In the genomic region with DNA sequence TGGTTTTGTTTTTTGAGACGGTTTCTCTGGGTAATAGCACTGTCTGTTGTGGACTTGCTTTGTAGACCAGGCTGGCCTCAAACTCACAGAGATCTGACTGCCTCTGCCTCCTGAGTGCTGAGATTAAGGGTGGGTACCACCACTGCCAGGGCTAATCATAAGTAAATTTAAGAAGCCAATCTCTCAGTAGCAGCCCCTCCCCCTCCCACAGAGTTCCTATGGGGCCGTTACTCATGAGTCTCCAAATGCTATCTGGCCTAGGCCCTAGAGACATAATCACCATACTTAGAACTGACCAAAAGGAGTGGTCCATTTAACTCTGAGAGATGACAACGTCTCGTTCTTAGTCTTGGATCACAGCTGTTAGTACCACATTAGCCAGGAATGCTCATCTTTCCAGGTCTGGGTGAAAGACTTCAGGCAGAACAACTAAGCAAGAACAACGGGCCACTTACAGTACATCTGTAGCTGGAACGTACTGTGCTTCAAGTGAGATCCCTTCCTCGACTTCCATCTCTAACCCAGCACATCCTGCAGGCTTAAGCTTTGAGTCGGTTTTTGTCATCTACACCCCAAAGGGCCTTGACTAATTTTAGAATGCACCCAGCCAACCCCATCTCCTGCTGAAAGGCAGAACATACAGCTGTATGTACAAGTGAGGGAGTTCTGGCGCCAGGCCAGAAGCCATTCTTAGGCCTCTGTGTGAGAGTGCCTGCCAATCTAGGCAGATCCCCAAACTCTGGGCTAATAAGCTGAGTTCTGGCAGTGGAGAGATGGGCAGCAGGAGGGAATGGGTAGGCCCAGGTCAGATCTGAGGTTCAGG, we compare ENCODE assay signal across 10 mouse cellular contexts.
DNase-seq lines count a peak whose midpoint lies in the region; TF ChIP-seq lines count a peak whose summit lies in the region.
"Had no signal": no experiment of that assay in that cellular context is flagged by ENCODE, and none has a peak within 500 bp of the region (broad histone marks: within the 10 kb centered on the region; RNA-seq: fewer than 3 reads in every experiment).

No protein-coding gene starts in this region.

- TF ChIP-seq CTCF in gastrocnemius, adult 2 months (IDR thresholded peaks at IDR 0.05) = no peak

- no peak overlapping the region for H3K4me3 ChIP-seq in gastrocnemius, adult 2 months
- H3K4me3 ChIP-seq: erythroblast, embryonic 14.5 days; liver, embryonic 15.5 days had no signal

- intact Hi-C loops in gastrocnemius, adult 2 months (cut with DNase I) = no loop called here
- intact Hi-C loops in left cerebral cortex, postnatal 36 days (cut with DNase I) = no loop called here

- 0 out of 2 replicates have a peak overlapping the region, but pooled peaks have one; percentile 4 for H3K27ac ChIP-seq in gastrocnemius, adult 2 months
- H3K27ac ChIP-seq: liver, embryonic 15.5 days had no signal

- DNase-seq in gastrocnemius, adult 2 months = peak; percentile 55
- DNase-seq in gastrocnemius, postnatal 25 days = no peak
- DNase-seq in ovary, postnatal 14 days (ENCODE audit: low spot score) = peak; percentile 29
- DNase-seq in ovary, adult 18-20 months (ENCODE audit: low spot score) = no peak
- peak; percentile 20 to 26 for DNase-seq in frontal cortex, postnatal 10 days (ENCODE audit: low spot score in 2 of 2)
- DNase-seq in left cerebral cortex, postnatal 36 days (ENCODE audit: low spot score in 2 of 2) = peak; percentile 22 to 23
- peak; percentile 33 for DNase-seq in spleen, adult 12 weeks (ENCODE audit: low spot score)
- no peak for DNase-seq in yolk sac, embryonic 10.5 days (ENCODE audit: low spot score)

Comparison
In these comparisons a context has a peak if more than half of its experiments do, and no peak if none do; other contexts are left out.
1. DNase-seq: peak in gastrocnemius, adult 2 months (single experiment), ovary, postnatal 14 days (single experiment), frontal cortex, postnatal 10 days (2 of 2), left cerebral cortex, postnatal 36 days (2 of 2) and spleen, adult 12 weeks (single experiment); none in gastrocnemius, postnatal 25 days (single experiment), ovary, adult 18-20 months (single experiment) and yolk sac, embryonic 10.5 days (single experiment).